Mouse (Mus musculus) lung, postnatal 25 days (tissue): ENCODE results near the gene Itga8.
A peak's percentile ranks its signal among the peaks of the same experiment; 100 is the strongest.

ENCODE experiments used
- DNase-seq: peaks from one replicate; pipeline ENCODE4 v3.0.0; 2022; ENCODE audit warnings: low spot score

The Itga8 gene

DNA sequence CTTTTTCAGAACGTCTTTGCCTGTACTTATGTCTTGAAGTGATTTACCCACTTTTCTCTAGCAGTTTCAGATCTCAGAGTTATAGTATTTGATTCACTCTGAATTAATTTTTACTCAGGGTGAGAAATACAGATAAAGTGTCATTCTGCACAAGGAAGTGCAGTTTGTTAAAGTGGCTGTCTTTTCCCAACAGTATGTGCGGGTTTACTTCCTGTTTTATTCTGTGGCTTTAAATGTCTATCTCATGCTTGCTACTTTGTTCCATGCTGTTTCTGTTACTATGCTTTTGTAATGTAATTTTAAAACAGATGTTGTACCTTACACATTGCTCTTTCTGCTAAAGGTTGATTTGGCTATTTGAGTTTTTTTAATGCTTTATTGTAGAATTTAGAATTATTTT, 216.2 kb downstream of the Itga8 start:
- no peak for DNase-seq

DNA sequence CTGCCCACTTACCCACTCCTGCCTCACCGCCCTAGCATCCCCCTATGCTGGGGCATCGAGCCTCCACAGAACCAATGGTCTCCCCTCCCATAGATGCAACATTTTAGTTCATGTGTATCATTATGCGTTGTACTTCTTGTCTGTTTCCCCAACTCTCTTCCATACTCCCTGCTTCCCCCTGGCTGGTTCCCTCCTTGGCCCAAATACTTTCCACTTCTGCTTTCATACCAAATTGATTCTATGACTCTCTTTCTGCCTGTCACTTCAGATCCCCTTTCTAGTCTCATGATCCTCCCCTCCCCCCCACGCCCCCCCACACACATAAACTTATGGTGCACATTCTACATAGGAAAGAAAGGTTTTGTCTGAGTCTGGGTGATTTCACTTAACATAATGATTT, 217.4 kb downstream of the Itga8 start:
- no peak for DNase-seq

DNA sequence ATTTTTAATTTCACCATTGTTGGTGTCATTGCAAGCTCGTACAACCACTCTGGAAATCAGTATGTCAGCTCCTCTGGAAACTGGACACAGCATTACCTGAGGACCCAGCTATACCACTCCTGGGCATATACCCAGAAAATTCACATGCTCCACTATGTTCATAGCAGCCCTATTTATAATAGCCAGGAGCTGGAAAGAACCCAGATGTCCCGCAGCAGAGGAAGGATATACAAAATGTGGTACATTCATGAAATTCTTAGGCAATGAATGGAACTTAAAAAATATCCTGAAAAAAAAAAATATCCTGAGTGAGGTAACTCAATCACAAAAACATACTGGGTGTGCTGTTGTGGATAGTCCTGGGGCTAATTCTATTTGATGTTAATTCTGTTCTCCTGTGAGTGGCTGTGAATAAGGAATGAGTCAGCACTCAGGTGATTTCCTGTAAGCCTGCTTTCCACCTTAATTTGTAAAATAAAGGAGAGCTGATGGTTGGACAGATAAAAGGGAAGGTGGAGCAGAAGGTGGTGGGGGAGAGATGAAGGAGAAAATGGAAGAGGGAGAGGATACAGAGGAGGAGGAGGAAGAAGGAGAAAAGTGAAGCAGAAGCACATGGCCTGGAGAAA, 224.3 kb downstream of the Itga8 start:
- DNase-seq = no peak

GRCm38 (mm10) chr2:12065669-12066399, 235.9 kb downstream of the Itga8 start:
- no peak for DNase-seq

DNA sequence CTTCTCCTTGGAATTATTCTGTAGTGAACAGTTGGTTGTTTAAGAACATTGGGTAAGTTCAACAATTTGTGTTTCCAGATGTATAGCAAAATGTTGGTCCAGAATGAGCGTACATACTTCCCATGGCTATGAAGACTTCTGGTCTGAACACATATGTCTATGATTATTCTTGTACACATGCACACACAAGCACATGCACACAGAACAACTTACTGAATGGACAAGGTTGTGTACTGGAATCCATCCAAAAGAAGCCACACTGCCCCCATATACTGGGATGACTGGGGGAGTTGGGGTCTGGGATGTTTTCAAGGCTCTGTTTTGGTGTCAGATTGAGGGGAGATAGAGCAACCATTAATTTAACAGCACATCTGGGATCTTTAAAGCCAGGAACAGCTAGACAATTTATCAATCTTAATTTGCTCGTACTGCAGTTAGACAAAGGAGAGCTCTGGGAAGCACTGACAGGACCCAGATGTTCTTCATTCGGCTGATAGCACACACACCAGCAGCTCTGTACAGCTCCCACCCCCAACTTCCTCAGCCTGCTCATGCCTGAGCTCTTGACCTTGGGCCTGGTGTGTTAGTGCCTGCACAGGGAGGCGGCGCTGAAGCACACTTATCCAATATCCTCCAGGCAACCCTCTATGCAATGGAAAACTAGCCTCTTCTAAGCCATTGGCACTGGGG, 241.5 kb downstream of the Itga8 start:
- peak; percentile 51 for DNase-seq
